Mouse (Mus musculus): Measurements from ENCODE around the gene Gpr165. TPM values are rescaled to one million over a fixed set of nuclear protein-coding genes. Genes with fewer than 3 reads are reported as not detected.

Gpr165 gene
- total RNA-seq (2021): under 1 TPM; 0.64 to 0.66 TPM
- long read RNA-seq, experiment 1: 0 reads
- long read RNA-seq, experiment 2: 0 reads

GRCm38 (mm10) chrX:96712907-96713774, at the start of gene Gpr165:
Gene Gpr165 (plus strand): TSS chrX:96713441.
- peak; percentile 60 for DNase-seq

- DNase-seq: peak; percentile 1
Measured at GRCm38 (mm10) chrX:96674871-96675270, 38.4 kb upstream of the Gpr165 start.
